Mouse (Mus musculus) Patski (cell line): ENCODE measurements around the gene Setd1b. TPM values are rescaled to one million over a fixed set of nuclear protein-coding genes. Genes with fewer than 3 reads are reported as not detected.

ENCODE experiments used
- polyA plus RNA-seq: library from polyadenylated mRNA; unstranded; gene quantifications from one replicate; pipeline ENCODE4 v1.2.3, GENCODE M21; 2021

Setd1b gene
- polyA plus RNA-seq, 1 experiment from 2014 or later: 8.1 TPM

Other genes starting within 250 kb of the Setd1b start
- gene Kdm2b, start 152.4 kb upstream of the Setd1b start, polyA plus RNA-seq: 35.6 TPM
- 20.5 TPM for gene Orai1, start 127.1 kb upstream of the Setd1b start, polyA plus RNA-seq
- 0.32 TPM for gene Morn3, start 95.2 kb upstream of the Setd1b start, polyA plus RNA-seq
- gene Tmem120b, start 73.8 kb upstream of the Setd1b start, polyA plus RNA-seq: 8.1 TPM
- 0.33 TPM for gene Rhof, start 9.5 kb upstream of the Setd1b start, polyA plus RNA-seq
- gene Psmd9, start 27.2 kb downstream of the Setd1b start, polyA plus RNA-seq: 59.3 TPM
- not detected for gene Hpd, start 40.5 kb downstream of the Setd1b start, polyA plus RNA-seq
- 0.14 TPM for gene Wdr66, start 109.9 kb downstream of the Setd1b start, polyA plus RNA-seq
- 19.3 TPM for gene Bcl7a, start 201.6 kb downstream of the Setd1b start, polyA plus RNA-seq